Mouse (Mus musculus) left cerebral cortex, postnatal 36 days (tissue): ENCODE results near the gene Cyp1b1. TPM values are rescaled to one million over a fixed set of nuclear protein-coding genes. Genes with fewer than 3 reads are reported as not detected.

Experiments used
- DNase-seq, 2 experiments: peaks; one replicate each; pipeline ENCODE4 v3.0.0; 2021 to 2022; ENCODE audit warnings: low spot score in 2 of 2, mixed read lengths in 1 of 2
- intact Hi-C: fragments of 180-260 bp; cut with DNase I; formaldehyde crosslinking; loops from one replicate; pipeline ENCODE4 v1.15.1; 2025
- total RNA-seq, 2 experiments: library from RNA; stranded (reverse); gene quantifications; 2 replicates each; pipeline ENCODE4 v1.2.3; 2021

Cyp1b1 gene
- total RNA-seq, 2 experiments from 2014 or later, result 2.3 to 3.6 TPM

DNA sequence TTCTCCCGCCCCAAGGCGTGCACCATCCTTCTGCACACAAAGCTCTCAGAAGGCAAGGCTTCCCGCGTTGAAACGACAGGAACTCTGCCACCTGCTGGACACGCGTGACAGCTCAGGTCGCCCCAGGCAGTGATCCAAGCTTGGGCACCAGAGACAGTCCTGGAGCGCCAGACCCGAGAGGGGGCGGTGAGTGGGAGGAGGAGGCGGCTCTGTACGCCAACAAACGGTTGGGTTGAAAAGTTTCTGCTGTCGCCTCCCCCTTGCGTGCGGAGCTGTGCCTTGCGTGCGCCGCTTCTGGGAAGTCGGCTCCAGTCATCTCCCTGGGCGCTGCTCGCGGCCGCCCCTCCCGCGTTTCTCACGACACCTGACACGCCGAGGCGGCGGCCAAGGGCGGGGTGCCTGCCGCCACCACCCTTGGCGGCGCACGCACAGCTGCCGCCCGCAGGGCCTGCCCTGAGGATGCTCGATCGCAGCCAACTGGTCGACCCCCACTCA, 835 bp upstream of the Cyp1b1 start:
- DNase-seq, result peak; percentile 82 to 85

DNA sequence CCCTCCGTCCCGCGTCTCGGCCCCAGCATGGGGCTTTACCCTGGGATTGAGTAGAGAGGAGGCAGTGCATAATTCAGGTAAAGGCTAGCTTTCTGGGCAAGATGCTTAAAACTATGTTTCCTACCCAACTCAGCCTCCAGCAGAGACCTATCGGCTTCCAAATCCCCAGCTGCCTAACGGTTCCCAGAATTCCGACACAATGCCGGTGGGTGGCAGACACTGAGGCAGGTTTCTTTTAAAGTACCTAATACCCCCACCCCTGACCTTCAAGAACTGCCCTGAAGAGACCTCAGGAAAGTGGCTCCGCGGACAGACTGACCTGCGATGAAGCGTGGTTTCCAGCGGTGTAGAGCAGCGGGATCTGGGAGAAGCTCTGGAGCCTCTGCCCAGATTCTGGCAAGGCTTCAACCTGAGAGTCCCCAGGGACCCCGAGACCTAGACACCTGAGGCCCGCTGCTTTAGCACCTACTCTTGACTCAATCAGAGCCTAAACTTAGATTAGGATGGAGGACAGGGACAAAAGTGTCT, 429 bp downstream of the Cyp1b1 start:
- DNase-seq, result no peak
- intact Hi-C loops, result no loop called here

More for the DNA sequence above, 835 bp upstream of the Cyp1b1 start:
- intact Hi-C loops, result loop anchor here (5.0 kb wide), 1 partner anchor 53 kb away; no protein-coding TSS in a partner anchor

DNA sequence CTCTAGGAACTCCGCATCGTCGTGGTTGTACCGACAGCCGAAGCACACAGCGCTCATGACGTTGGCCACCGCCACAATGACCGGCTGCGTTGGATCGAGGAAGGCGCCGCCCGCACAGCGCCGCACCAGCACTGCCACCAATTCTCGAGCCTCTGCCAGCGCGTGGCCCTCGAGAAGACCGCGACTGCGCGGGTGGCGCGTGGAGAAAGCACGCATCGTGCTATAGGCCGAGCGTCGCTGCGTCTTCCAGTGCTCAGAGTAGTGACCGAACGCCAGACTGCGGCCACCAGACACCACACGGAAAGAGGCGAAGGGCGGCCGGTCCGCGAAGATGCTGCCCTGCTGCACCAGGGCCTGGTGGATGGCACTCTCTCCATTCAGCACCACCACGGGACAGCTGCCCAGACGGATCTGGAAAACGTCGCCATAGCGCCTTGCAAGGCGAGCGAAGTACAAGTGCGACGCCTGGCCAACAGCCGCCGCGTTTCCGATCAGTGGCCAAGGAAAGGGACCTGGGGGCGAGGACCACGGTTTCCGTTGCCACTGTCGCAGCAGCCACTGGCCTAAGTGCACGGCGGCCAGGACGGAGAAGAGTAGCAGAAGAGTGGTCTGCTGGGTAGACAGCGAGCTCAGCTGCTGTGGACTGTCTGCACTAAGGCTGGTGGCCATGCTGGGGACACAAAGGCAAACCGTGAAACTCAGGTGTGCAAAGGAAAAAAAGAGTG, 1.1 kb downstream of the Cyp1b1 start:
- intact Hi-C loops, result no loop called here
- peak in 1 of 2 experiments; percentile 23 for DNase-seq

DNA sequence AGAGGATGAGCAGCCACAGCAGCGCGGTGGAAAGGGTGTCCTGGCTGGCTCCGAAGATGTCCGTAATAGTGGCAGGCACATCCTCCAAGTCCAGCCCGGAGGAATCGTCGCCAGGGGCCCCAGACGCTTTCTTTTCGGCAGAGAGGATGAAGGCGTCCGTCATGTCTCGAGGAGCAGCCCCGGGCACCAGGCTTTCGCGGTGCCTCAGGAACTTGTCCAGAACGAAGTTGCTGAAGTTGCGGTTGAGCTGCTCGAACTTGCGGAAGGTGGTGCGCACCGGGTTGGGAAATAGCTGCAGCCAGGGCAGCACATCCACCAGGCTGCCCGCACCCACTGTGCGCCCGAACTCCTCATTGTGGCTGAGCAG, 1.6 kb downstream of the Cyp1b1 start:
- intact Hi-C loops, result no loop called here
- peak in 1 of 2 experiments; percentile 28 for DNase-seq

DNA sequence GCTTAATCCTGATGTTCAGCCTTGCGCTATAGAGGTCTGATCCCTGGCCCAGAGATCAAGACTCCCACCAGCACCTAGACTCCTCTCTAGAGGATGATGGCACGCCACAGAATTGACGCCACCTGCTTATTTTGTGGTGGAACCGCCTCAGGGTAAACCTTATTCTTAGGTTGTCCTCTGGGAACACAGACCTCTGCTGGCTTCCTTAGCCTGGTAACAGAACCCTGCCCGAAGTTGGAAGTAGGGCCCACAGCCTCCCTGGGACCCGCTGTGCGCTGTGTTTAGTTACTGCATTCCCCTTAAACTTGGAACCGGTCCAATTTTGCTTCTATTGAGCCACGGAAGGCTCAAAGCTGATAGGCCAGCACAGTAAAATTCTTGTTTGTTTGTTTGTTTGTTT, 2.3 kb downstream of the Cyp1b1 start:
- no peak for DNase-seq
- intact Hi-C loops, result no loop called here

DNA sequence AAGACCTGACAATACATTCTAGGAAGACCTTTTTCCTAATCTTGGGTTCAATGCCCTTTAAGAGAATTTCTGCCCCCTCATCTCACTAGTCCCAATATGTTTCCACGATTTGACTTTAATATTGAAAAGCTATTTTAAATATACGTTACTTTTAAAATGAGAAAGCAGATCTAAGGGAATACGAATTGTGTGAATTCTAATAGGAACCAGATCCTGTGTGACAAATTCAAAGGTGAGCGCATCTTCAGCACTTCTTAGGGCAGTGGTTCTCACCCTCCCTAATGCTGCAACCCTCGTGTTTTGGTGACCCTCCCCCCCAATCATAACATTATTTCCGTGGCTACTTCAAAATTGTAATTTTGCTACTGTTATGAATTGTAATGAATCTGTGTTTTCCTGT, 2.9 kb downstream of the Cyp1b1 start:
- intact Hi-C loops, result no loop called here
- no peak for DNase-seq

DNA sequence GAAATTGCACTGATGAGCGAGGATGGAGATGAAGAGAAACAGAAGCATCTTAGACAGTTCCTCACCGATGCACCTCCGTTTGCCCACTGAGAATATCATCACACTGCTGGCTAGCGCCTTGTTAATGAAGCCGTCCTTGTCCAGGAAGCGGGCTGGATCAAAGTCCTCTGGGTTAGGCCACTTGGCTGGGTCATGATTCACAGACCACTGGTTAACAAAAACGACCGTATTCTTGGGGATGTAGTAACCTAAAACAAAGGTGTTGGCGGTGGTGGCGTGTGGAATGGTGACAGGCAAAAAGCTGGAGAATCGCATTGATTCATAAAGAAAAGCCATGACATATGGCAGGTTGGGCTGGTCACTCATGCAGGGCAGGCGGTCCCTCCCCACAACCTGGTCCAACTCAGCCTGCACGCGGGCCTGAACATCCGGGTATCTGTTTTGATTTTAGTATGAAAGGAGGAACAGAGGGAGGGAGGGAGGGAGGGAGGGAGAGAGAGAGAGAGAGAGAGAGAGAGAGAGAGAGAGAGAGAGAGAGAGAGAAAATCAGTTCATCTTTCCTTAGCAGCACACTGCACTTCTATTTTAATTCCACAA, 4.5 kb downstream of the Cyp1b1 start:
- DNase-seq, result no peak
- intact Hi-C loops, result no loop called here

DNA sequence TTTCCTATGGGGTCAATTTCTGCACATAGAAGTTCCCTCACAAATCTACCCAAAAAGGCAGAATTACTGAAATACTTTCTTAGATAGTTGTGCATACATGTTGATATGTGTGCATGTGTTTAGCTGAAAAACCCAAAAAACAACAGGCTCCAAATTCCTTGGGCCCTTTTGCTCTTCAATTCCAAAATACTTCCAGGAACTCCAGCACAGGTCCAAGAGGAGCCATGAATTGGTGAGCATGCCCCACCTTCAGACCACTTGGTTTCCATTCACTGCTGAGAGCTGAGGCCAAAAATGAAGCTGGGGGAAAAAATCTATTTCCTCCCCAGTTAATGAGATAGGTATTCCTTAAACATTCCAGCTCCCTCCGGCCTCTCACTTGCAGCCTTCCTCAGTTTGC, 5.1 kb downstream of the Cyp1b1 start:
- intact Hi-C loops, result no loop called here
- DNase-seq, result no peak

DNA sequence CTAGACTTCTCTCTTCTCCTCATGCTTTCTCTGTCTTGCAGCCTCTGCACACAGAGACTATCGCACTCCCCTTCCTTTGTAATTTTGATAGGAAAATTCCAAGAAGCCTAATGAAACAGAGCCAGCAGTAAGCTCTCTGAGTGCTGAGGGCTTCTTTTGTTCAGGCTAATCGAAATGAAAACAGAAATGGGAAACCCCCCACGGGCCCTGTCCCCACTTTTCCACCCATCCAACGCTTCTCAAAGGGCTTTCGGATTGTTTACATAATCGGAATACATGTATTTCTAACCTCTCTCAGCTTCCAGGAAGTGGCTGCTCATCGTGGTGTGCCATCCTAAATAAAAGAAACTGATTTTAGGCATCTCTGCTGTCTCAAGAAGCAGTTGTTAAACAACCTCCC, 6.7 kb downstream of the Cyp1b1 start:
- DNase-seq, result no peak
- intact Hi-C loops, result no loop called here

DNA sequence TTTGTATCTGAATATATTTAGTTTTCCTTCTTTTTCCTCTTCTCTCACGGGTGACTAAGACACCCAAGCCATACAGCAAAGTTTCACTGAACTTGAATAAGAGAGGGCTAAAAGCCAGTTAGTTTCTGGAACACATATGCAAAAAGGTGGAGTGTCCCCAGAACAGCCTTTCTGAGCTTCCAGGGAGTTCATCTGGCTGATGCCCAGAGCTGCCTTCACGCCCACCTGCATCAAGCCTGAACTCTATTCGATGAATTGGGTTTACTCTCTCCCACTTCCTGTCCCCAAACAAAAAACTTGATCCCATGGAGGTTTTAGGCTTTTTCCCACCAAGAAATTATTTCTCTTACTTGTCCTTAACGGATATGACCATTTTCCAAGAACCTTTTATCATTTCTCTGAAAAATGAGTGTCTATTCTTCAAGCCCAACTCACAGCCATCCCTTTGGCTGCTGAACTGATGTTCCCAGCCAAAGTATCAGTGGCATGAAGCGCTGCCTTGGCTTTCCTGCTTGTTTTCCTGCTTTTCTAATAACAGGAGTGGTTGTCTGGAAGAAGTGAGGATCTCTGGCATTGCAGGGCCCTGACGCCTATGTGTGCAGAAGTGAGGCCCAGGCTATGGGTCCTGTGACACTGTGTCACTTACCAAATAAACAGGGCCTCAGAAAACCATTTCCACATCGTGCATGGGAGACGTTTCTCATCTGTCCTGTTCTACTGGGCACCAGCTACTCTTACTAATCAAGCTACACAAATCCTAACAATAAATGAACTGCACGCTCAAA, 9.0 kb downstream of the Cyp1b1 start:
- intact Hi-C loops, result no loop called here

DNA sequence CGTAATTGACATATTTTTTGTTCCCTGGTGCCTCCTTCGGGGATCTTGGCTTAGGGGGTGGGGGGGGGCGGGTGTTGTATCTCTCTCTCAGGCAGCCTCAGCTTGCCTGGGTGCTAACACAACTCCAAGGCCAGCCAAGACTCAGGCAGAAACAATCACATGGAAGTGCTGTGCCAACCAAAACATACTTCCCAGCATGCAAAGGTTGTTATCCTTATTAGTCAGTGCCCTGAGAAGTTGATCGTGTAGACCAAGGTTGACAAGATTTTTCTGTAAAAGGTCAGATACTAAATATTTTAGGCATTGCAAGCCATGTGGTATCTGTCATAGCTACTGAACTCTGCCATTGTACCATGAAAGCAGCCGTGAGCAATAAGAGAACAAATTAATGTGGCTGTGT, 14.0 kb downstream of the Cyp1b1 start:
- intact Hi-C loops, result no loop called here

More for the DNA sequence above, 9.0 kb downstream of the Cyp1b1 start:
- no peak for DNase-seq

DNA sequence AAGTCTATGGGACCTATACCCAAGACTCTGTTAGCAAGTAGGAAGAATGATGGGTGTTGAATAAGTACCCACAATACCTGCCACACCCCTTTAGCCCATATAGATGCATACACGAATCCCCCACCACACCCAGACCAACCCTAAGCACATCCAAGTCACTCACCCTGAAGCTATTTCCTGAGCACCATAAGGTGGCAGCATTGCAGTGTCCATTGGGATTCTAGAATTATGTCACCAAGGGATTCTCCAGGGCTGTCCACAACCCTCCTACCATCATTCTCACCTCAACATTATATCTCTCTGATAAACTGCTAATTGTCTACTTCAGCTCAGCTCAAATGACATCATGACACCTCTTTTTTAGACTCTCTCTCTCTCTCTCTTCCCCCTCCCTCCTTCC, 15.7 kb downstream of the Cyp1b1 start:
- peak in 1 of 2 experiments; percentile 18 for DNase-seq
- intact Hi-C loops, result loop anchor here (1.0 kb wide), 1 partner anchor 142 kb away; no protein-coding TSS in a partner anchor

More for the DNA sequence above, 14.0 kb downstream of the Cyp1b1 start:
- DNase-seq, result no peak

DNA sequence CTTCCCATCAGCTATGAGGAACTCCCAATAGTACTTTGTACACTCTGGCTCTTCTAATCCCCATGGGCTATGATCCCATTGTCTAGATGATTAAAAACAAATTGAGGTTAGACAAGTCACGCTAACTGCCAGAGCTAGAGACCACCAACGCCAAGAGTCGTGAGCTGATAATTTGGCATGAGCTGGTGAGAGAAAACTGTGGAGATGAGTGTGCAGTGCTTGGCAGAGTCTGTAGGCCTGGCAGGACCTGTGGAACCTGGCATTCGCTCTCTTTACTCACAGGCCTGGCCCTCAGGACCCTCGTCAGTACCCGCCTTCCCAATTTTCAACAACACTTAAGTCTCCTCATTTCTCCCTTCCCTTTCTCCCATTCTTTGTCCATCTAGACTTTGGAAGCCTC, 19.3 kb downstream of the Cyp1b1 start:
- intact Hi-C loops, result no loop called here
- no peak for DNase-seq

DNA sequence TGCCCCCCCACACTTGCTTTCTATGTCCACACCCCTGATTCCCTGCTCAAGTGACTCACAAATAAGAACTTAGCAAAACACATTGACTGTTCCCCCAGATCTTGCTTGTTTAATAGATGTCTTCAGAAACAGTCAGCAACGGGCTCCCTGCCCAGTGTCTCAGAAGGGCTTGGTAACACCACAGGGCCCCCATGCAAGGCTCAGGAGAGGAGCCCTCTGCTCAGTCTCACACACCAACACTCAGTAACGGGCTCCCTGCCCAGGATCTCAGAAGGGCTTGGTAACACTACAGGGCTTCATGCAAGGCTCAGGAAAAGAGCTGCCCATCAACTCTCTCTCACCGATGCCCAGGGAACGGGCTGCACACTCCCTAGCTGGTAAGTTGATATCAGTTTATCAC, 19.8 kb downstream of the Cyp1b1 start:
- no peak for DNase-seq

DNA sequence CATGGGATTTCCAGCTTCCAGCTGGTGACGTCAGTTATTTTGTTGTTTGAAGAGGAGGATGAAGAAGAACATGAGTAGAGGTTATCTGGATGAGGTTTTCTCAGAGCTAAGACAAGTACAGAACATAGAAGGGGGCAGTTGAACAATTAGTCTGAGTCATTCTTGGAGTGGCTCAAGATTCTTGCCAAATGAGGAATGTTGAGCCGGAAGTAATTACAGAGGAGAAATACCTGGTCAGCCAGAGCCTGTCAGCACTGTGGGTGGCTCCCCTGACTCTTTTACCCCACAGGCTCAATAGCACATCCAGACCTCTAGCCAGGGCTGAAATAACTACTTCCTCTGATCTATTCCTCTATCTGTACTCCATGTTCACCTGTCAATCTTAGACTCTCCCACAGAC, 44.0 kb downstream of the Cyp1b1 start:
- DNase-seq, result no peak
- intact Hi-C loops, result no loop called here

More for the DNA sequence above, 19.8 kb downstream of the Cyp1b1 start:
- intact Hi-C loops, result no loop called here

DNA sequence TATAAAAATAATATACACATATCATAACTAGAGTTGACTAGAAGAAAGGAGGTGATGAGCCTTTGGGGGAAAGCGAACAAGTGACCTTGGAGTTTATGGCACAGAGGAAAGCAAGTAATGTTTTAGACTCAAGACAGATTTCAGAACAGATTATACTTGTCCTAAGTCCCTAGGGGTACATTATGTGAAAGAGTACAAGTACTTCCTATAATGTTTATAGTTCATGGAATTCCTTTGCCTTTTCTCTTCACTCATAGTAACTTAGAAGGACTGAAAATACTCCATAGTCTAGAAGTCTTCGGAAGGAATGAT, 50.8 kb downstream of the Cyp1b1 start:
- no peak for DNase-seq
- intact Hi-C loops, result loop anchor here (5.0 kb wide), 1 partner anchor 53 kb away; the partner anchor contains the start of gene Cyp1b1

DNA sequence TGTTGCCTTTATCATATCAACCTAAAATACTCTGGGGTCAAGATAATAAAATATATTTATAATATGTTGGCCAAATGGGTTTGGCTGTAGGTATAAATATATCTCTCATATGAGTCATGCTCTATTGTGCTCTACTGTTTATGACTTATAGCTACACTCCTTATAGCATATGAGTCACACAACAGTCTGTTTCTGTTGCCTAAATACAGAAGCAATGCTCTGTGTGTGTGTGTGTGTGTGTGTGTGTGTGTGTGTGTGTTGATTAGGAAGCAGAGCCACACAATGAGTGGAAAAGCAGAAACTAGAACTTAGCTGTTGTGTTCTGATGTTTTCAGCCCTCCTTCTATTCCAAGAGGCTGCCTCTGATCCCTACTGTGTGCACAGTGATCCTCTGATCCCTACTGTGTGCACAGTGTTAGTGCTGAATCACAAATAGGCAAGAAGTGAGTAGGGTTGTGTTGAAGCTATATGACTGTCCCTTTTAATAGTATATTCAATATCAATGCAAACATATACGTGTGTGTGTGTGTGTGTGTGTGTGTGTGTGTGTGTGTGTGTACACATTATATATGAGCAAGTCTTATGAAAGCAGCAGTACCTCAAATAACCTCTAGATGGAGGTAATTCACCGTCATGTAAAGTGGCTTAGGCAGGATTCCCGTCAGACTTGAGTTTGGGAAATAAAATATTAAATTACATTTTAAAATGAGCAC, 51.3 kb downstream of the Cyp1b1 start:
- intact Hi-C loops, result loop anchor here (5.0 kb wide), 1 partner anchor 54 kb away; the partner anchor contains the start of gene Cyp1b1
- DNase-seq, result peak in 1 of 2 experiments; percentile 10

DNA sequence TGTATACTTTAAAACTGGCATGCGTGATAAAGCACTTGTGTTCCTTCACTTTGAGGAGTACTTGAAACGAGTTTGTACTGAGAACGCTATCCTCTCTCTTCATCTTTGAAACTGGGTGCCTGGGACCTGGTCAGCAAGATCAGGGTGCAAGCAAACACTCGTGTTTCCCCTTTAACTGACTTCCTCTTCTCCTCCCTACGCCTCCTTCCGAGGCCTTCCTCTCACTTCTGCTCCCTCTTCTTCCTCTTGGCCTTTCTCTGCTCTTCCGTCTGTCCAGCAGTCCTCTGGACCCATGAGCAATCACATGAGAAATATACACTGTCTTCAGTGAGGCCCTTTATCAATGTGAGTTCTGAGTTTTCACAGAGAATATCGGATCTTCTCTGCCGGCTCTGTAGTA, 53.0 kb downstream of the Cyp1b1 start:
- no peak for DNase-seq
- intact Hi-C loops, result loop anchor here (2.0 to 5.0 kb wide), 2 partner anchors 55 to 179 kb away; partner anchors contain the start of gene Cyp1b1

DNA sequence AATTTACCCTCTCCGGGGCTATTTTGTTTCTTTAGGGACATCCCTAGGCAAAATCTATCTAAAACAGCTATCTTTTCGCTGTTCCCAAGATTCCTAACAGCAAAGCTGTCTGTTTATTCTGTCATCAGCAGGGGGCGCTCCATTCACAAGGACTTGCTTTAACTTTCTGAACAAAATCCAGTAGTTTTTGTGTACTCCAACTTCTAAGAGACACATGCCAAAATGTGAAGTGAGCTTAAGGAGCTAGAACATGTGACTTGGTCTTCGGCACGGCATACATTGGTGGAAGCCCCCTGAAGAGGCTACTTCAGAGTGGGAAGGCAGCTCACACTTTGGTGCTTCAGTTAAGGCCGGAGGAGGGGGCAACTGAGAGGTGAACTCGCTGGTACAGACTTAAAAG, 53.5 kb downstream of the Cyp1b1 start:
- DNase-seq, result peak; percentile 51 to 61
- intact Hi-C loops, result loop anchor here (2.0 to 5.0 kb wide), 2 partner anchors 56 to 179 kb away; partner anchors contain the start of gene Cyp1b1
